Mouse (Mus musculus): Measurements from ENCODE around the gene Nras.

The Nras gene

DNA sequence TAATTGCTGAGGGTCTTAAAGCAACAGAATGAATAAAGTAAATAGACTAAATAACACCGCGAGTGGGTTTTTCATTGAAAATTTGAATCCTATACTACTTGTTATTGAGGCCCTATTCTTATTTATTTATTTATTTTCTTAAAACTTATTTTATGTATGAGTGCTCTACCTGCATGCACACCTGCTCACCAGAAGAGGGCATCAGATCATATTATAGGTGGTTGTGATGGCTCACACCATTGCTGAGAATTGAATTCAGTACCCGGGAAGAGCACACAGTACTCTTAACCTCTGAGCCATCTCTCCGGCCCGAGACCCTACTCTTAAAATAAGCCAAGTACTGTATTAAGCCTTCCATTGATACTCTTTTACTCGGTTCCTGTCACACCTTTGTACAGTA is 41.6 kb downstream of the Nras start:
- no peak for DNase-seq (ENCODE audit: low spot score)

DNA sequence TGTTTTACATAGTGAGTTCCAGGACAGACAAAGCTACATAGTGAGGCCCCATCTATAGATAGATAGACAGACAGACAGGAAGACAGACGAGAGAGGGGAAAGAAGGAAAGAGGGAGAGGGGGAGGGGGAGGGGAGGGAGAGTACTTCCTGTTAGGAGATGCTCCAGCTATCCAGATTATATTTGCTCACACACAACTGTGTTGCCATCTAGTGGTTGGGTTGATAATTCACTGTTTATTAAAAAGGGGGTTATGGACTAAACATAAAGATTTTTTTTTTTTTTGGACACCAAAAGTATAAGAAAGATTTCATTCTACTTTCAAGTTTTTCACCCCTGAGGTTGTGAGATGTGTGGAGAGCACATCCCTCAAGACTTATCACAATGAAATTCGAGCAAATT is 42.6 kb downstream of the Nras start:
- DNase-seq (ENCODE audit: low spot score), result no peak

DNA sequence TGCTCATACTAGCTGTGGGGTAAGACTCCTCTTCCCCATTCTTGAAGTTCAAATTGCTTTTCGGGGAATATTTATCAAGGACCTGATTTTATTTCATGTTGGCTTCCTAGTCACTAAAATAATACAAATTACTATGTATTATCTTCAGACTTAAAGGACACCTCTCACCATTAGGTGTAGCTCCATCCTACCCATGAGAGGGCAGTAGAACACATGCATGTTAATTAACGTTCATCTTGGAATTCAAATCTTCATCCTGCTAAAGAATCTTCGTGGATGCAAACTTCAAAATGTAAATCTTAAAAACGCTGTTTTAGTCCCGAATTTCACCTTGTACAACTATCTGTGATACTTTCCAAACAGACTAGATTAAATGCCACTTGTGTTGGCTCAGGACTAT is 43.1 kb downstream of the Nras start:
- DNase-seq (ENCODE audit: low spot score), result no peak

DNA sequence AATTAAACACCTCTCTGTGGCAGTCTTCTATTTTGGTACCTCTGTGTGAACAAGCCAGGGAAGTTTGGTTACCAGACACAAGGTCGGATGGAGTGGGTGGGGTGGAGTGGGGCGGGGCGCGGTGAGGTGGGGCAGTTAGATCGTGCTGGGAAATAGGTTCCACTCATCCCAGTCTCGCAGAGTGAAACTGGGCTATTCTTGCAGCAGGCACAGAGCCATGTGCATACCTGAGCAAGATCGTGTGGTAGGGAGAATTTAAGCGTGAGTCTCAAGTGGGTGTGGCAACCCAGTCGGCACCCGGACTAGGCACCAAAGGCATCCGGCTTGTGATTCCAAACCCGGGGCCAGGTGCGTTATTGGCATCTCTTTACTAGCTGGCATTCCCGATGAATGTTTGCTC is 43.8 kb downstream of the Nras start:
- no peak for DNase-seq (ENCODE audit: low spot score)

DNA sequence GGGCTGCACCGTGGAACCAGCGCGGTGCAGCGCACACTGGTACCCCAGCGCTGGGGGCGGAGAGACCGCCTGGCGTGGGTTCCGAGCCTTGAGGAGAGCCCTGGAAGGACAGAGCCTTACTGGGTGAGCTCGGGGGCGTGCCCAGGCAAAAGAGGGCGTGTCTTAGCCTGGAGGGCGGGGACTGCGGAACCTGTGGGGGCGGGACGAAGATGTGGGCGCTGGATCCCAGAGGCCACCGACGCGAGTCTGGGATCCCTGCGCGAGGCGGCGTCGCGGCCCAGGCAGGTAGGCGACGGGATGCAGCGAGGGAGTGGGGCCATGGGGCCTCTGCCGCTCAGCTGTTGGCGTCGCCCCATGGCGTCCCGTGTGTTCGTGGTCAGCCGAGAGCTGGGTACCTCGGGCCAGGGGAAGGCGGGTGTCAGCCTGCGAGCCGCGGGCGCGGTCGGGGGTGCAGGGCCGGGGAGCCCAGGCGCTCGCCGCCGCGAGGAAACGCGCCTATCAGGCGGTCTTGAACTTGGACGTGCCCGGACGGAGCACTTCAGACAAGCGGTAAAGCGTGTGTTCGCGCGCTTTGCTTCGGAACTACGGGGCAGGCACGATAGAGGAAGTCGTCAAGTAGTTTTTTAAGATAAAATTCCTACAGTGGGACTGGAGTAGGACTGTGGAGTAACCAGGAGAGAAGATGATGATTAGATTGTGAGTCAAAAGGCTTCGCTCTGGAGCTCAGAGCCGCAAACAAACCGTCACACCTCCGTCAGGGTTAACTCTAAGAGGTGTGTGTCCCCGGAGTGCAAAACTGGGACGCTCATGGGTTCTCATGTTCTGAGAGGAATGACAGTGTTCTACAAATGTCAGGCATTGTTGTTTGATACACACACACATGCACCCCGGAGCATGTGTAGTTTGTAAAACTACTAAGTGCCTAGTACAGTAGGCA is 44.6 kb downstream of the Nras start, which contains the start of gene Dennd2c:
TSS of gene Dennd2c (plus strand) at position 151 of the 937 bp plus-strand sequence.
- peak; percentile 39 for DNase-seq (ENCODE audit: low spot score)

DNA sequence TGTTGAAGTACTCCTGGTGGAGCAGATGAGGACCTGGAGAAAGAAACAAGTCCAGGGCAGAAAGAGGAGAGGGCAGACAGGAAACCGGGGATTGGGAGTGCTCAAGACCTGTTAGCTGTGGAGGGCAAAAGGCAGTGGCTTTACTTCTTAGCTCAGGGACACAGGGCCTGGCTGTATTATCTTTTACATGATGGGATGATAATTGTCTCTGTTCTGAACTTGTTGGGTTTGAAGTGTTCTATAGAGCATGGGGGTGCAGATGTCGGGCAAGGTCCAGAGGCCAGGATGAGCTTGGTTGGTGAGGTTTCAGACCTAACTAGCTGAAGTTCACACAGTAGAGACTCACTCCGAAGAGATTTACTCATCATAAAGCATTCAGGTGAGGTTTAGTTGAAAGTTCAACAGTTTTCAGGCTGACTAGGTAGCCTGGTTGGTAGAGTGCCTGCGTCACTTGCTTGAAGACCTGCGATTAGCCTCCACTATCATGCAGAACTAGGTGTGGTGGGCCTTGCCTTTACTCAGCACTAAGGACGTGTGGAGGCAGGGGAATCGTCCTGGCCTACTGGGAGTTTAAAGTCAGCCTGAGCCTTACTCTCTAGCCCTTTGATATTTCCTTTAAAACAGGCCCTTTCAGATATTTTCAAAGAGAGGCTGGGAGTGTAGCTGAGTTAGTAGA is 49.6 kb downstream of the Nras start:
- no peak for DNase-seq (ENCODE audit: low spot score)

DNA sequence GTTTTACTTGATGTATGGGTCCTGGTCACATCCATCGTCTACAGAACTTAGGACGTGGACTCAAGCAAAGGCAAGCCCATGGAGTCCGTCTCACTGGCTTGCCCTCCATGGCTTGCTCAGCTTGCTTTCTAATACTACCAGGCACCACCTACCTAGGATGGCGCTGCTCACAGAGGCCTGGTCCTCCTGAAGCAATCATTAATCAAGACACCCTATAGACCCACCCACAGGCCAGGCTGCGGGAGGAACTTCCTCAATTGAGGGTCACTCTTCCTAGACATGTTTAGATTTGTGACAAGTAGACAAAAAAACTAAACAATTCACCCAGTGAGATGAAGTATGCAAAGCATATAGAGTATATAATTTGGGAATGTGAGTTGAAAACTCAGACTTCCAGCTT is 54.1 kb downstream of the Nras start:
- no peak for DNase-seq (ENCODE audit: low spot score)
